Mouse (Mus musculus) olfactory bulb, adult 2 months (tissue): ENCODE results near the gene Acss2. TPM values are rescaled to one million over a fixed set of nuclear protein-coding genes. Genes with fewer than 3 reads are reported as not detected.
"Not testable (repeated sequence)": the region's sequence is repeated elsewhere in the genome, so short reads cannot be mapped to it uniquely, and the experiment has no call there.

ENCODE experiments used
- H3K27ac ChIP-seq: fragments of 200-500 bp; 2 replicates; pipeline ENCODE4 v1.5.1; 2012; ENCODE audit warnings: low read depth, low read length; ENCODE audit not compliant: insufficient read depth
- H3K4me1 ChIP-seq: fragments of 200-500 bp; 2 replicates; pipeline ENCODE4 v1.6.1; 2012; ENCODE audit warnings: low read length; ENCODE audit not compliant: control insufficient read depth, insufficient read depth
- H3K4me3 ChIP-seq: fragments of 200-500 bp; 2 replicates; pipeline ENCODE4 v1.5.1; 2012; ENCODE audit warnings: mild to moderate bottlenecking, low read depth, low read length, moderate library complexity; ENCODE audit not compliant: insufficient read depth
- CTCF ChIP-seq: fragments of 200-500 bp; IDR thresholded peaks from 2 replicates; pipeline ENCODE4 v1.5.1; 2012; ENCODE audit warnings: low read depth, mild to moderate bottlenecking, low read length, moderate library complexity; ENCODE audit not compliant: insufficient read depth
- POLR2A ChIP-seq: fragments of 200-500 bp; IDR thresholded peaks from 2 replicates; pipeline ENCODE4 v1.6.1; 2012; ENCODE audit warnings: mild to moderate bottlenecking, low read depth, low read length, moderate library complexity; ENCODE audit not compliant: insufficient read depth
- WGBS: fragments of 180-500 bp; shearing (Covaris S2); methylation state at CpG from one replicate; pipeline ENCODE4 v1.1.7; 2018; 5-methylcytosine and 5-hydroxymethylcytosine counted together
- polyA plus RNA-seq: library from polyadenylated mRNA; stranded (reverse); fragments of >200 nt; gene quantifications from 2 replicates; pipeline ENCODE4 v1.2.4, GENCODE M21; 2012; ENCODE audit warnings: low replicate concordance; ENCODE audit not compliant: missing spikeins, insufficient read depth, insufficient read length

Gene Acss2
- polyA plus RNA-seq, 1 experiment, result not detected

GRCm38 (mm10) chr2:155591676-155592075 is 73.9 kb downstream of the Acss2 start:
- Histone ChIP-seq H3K27ac (peak overlapping the region; percentile 3; the same call in 1 of the 2 replicates), H3K4me1 (0 out of 2 replicates have a peak, but pooled peaks cover 2% of the 10 kb centered on the region), H3K4me3 (peak overlapping the region; percentile 63)
- WGBS, result under 1% methylated on average over 6 of the region's 6 CpGs
- TF ChIP-seq POLR2A, result no peak
- TF ChIP-seq CTCF, result no peak

GRCm38 (mm10) chr2:155592137-155592853 is 74.5 kb downstream of the Acss2 start, which contains the start of gene Gss:
Gene Gss, minus strand, starts transcription at chr2:155592810.
- no peak for TF ChIP-seq CTCF
- TF ChIP-seq POLR2A, result peak; percentile 56
- under 1% methylated on average over 53 of the region's 53 CpGs for WGBS
- 0 out of 2 replicates have a peak, but pooled peaks cover 2% of the 10 kb centered on the region for H3K4me1 ChIP-seq
- peak within 1 kb of the TSS; percentile 63 for H3K4me3 ChIP-seq
- peak within 1 kb of the TSS; percentile 68 for H3K27ac ChIP-seq

- Histone ChIP-seq H3K27ac (peak overlapping the region; percentile 68), H3K4me3 (peak overlapping the region; percentile 63)
- WGBS, result under 1% methylated on average over 9 of the region's 9 CpGs
Observed at GRCm38 (mm10) chr2:155592854-155593283, 75.1 kb downstream of the Acss2 start.

GRCm38 (mm10) chr2:155595516-155595915 is 77.8 kb downstream of the Acss2 start:
- 0 out of 2 replicates have a peak, but pooled peaks cover 2% of the 10 kb centered on the region for H3K4me1 ChIP-seq
- no peak overlapping the region for H3K27ac ChIP-seq
- TF ChIP-seq CTCF, result no peak
- TF ChIP-seq POLR2A, result no peak
- WGBS, result 88% methylated on average over 6 of the region's 6 CpGs
- no peak overlapping the region for H3K4me3 ChIP-seq

More at GRCm38 (mm10) chr2:155592854-155593283, 75.1 kb downstream of the Acss2 start:
- 0 out of 2 replicates have a peak, but pooled peaks cover 2% of the 10 kb centered on the region for H3K4me1 ChIP-seq
- TF ChIP-seq POLR2A (peak; percentile 24; the same call in 1 of the 2 replicates), CTCF (no peak)

GRCm38 (mm10) chr2:155603707-155604106 is 86.0 kb downstream of the Acss2 start:
- Histone ChIP-seq H3K4me3 (no peak overlapping the region), H3K4me1 (peaks cover 9% of the 10 kb centered on the region; the same call in 1 of the 2 replicates), H3K27ac (no peak overlapping the region)
- WGBS, result 69% methylated on average over 3 of the region's 3 CpGs
- no peak for TF ChIP-seq CTCF
- TF ChIP-seq POLR2A, result no peak

GRCm38 (mm10) chr2:155604560-155605235 is 87.0 kb downstream of the Acss2 start:
- no peak overlapping the region for H3K27ac ChIP-seq
- peaks cover 9% of the 10 kb centered on the region; the same call in 1 of the 2 replicates for H3K4me1 ChIP-seq
- no peak for TF ChIP-seq CTCF
- no peak for TF ChIP-seq POLR2A
- H3K4me3 ChIP-seq, result no peak overlapping the region
- WGBS, result 55% methylated on average over 10 of the region's 10 CpGs

- not testable (repeated sequence) for H3K4me3 ChIP-seq, H3K4me1 ChIP-seq
- 88% methylated on average over 4 of the region's 4 CpGs for WGBS
Observed at GRCm38 (mm10) chr2:155605236-155605589, 87.5 kb downstream of the Acss2 start.

GRCm38 (mm10) chr2:155606360-155606759 is 88.6 kb downstream of the Acss2 start:
- WGBS, result 70% methylated on average over 4 of the region's 4 CpGs
- H3K27ac ChIP-seq, result no peak overlapping the region
- H3K4me1 ChIP-seq, result peaks cover 9% of the 10 kb centered on the region; the same call in 1 of the 2 replicates
- no peak for TF ChIP-seq CTCF
- no peak overlapping the region for H3K4me3 ChIP-seq

More at GRCm38 (mm10) chr2:155605236-155605589, 87.5 kb downstream of the Acss2 start:
- H3K27ac ChIP-seq, result not testable (repeated sequence)

- TF ChIP-seq CTCF (no peak), POLR2A (no peak)
- Histone ChIP-seq H3K4me1 (peaks cover 12% of the 10 kb centered on the region), H3K27ac (no peak within 1 kb of the TSS), H3K4me3 (no peak within 1 kb of the TSS)
- 54% methylated on average over 4 of the region's 4 CpGs for WGBS
Observed at GRCm38 (mm10) chr2:155610978-155611377, 93.2 kb downstream of the Acss2 start, which contains the start of gene Myh7b. Gene Myh7b, plus strand, starts transcription at chr2:155611212.
